Mouse (Mus musculus) forebrain, postnatal 0 days (tissue): ENCODE data around the gene Rec114. TPM values are rescaled to one million over a fixed set of nuclear protein-coding genes. Genes with fewer than 3 reads are reported as not detected.

Source experiments
- ATAC-seq: fragments of 200-750 bp; cut with Nextera tagmentation; 2 replicates; pipeline ENCODE4 v1.8.0; 2017; ENCODE audit warnings: mild to moderate bottlenecking, moderate library complexity
- DNase-seq: peaks from one replicate; pipeline ENCODE4 v3.0.0-alpha.2; 2015
- H3K27ac ChIP-seq: fragments of 300-500 bp; sonication (generic); 2 replicates; pipeline ENCODE4 v1.5.1; 2014; ENCODE audit warnings: low read depth, mild to moderate bottlenecking, antibody characterized with exemption, low read length, moderate library complexity, mixed read lengths
- H3K27me3 ChIP-seq: fragments of 300-500 bp; sonication (generic); 2 replicates; pipeline ENCODE4 v1.6.1; 2014; ENCODE audit warnings: mild to moderate bottlenecking, low read length, mixed read lengths; ENCODE audit not compliant: insufficient read depth
- H3K36me3 ChIP-seq: fragments of 300-500 bp; sonication (generic); 2 replicates; pipeline ENCODE4 v1.6.1; 2014; ENCODE audit warnings: mild to moderate bottlenecking, moderate library complexity; ENCODE audit not compliant: insufficient read depth
- H3K4me1 ChIP-seq: fragments of 300-500 bp; sonication (generic); 2 replicates; pipeline ENCODE4 v1.6.1; 2014; ENCODE audit warnings: antibody characterized with exemption; ENCODE audit not compliant: insufficient read depth
- H3K4me2 ChIP-seq: fragments of 300-500 bp; sonication (generic); 2 replicates; pipeline ENCODE4 v1.6.1; 2014; ENCODE audit warnings: low read depth, mild to moderate bottlenecking, moderate library complexity
- H3K4me3 ChIP-seq: fragments of 300-500 bp; sonication (generic); 2 replicates; pipeline ENCODE4 v1.5.1; 2014; ENCODE audit warnings: low read depth, low read length, mixed read lengths
- H3K9ac ChIP-seq: fragments of 300-500 bp; sonication (generic); 2 replicates; pipeline ENCODE4 v1.6.1; 2014; ENCODE audit warnings: mild to moderate bottlenecking
- H3K9me3 ChIP-seq: fragments of 300-500 bp; sonication (generic); 2 replicates; pipeline ENCODE4 v1.6.1; 2016; ENCODE audit warnings: low read length
- CTCF ChIP-seq: sonication (generic); IDR thresholded peaks from 2 replicates; pipeline ENCODE4 v1.5.1; 2016; ENCODE audit warnings: antibody characterized with exemption, control low read depth, low read depth
- WGBS: fragments of 180-500 bp; shearing (Covaris S2); extraction: QIAGEN DNeasy Blood & Tissue Kit; methylation state at CpG from one replicate; pipeline ENCODE4 v1.1.7; 2014; 5-methylcytosine and 5-hydroxymethylcytosine counted together
- polyA plus RNA-seq: library from polyadenylated mRNA; unstranded; fragments of >200 nt; fragmentation: Nextera tagmentation; extraction: Ambion mirVana; gene quantifications from 2 replicates; pipeline ENCODE4 v1.2.1, GENCODE M21; 2015
- total RNA-seq: library from RNA; depleted of rRNA; stranded (reverse); fragments of >200 nt; gene quantifications from 2 replicates; pipeline ENCODE4 v1.2.3, GENCODE M21; 2014

Gene Rec114
- total and polyA plus RNA-seq, 2 experiments from 2014 or later, result 0.29 to 0.94 TPM

GRCm38 (mm10) chr9:58742692-58743091 lies 1.1 kb downstream of the Rec114 start:
- no peak for TF ChIP-seq CTCF
- 92% methylated on average over 2 of the region's 2 CpGs for WGBS
- H3K9ac ChIP-seq, result no peak overlapping the region
- no peaks in the 10 kb centered on the region for H3K9me3 ChIP-seq
- H3K27ac ChIP-seq, result no peak overlapping the region
- no peaks in the 10 kb centered on the region for H3K4me1 ChIP-seq
- H3K4me3 ChIP-seq, result no peak overlapping the region
- H3K4me2 ChIP-seq, result no peak overlapping the region
- ATAC-seq (no peak), DNase-seq (no peak)
- no peaks in the 10 kb centered on the region for H3K36me3 ChIP-seq
- no peaks in the 10 kb centered on the region for H3K27me3 ChIP-seq

- whole genome bisulfite sequencing, result 88% methylated on average over 20 of the region's 20 CpGs
- ATAC-seq (no peak), DNase-seq (no peak)
- Histone ChIP-seq H3K9me3 (no peaks in the 10 kb centered on the region), H3K4me2 (no peak overlapping the region), H3K27me3 (no peaks in the 10 kb centered on the region), H3K4me1 (no peaks in the 10 kb centered on the region), H3K9ac (no peak overlapping the region), H3K27ac (no peak overlapping the region), H3K4me3 (no peak overlapping the region), H3K36me3 (no peaks in the 10 kb centered on the region)
- TF ChIP-seq CTCF, result no peak
Measured at GRCm38 (mm10) chr9:58741369-58741768, 2.4 kb downstream of the Rec114 start.

DNA sequence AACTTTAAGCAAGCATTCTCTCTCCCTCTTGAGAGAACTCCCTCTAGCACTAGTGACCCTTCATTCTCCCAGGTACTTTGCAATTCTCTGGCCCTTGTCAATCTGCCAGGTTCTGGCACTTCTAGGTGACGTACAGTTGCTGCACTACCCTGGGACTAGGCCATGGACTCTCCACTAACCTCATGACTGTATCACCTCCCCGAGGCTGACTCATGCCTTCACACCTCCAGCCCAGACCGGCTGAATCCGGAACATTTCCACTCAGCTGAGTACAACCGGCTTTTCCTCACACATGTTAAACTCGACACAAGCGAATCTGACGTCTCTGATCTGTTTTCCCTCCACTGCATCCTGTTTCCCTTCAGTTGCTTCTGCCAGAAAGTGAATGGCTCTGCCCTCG lies 4.0 kb downstream of the Rec114 start:
- DNase-seq, result no peak
- no peaks in the 10 kb centered on the region for H3K27me3 ChIP-seq
- no peaks in the 10 kb centered on the region for H3K36me3 ChIP-seq
- H3K4me1 ChIP-seq, result no peaks in the 10 kb centered on the region
- no peaks in the 10 kb centered on the region for H3K9me3 ChIP-seq
- 83% methylated on average over 9 of the region's 9 CpGs for WGBS
- no peak overlapping the region for H3K4me2 ChIP-seq
- no peak for ATAC-seq
- H3K4me3 ChIP-seq, result no peak overlapping the region
- H3K9ac ChIP-seq, result no peak overlapping the region
- TF ChIP-seq CTCF, result no peak
- H3K27ac ChIP-seq, result no peak overlapping the region

DNA sequence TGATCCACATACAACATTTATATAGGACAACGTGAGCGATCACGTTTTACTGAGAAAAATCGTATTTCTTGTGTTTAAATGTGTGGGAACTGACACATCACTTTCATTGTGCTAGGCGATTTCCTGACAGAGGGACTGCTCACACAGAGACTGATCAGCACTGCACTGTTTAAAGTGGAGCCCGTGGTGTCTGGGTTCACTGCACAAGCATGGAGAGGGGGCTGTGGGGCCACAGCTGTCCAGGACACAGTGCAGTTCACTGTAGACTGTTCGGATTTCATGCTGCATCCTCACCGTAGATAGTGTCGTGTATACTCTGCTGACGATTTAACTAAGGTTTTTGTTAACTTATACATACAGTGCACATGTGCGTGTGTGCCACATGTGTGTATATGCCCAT lies 20.6 kb downstream of the Rec114 start:
- no peak overlapping the region for H3K4me2 ChIP-seq
- H3K9me3 ChIP-seq, result no peaks in the 10 kb centered on the region
- H3K27me3 ChIP-seq, result no peaks in the 10 kb centered on the region
- ATAC-seq, result no peak
- H3K9ac ChIP-seq, result no peak overlapping the region
- H3K4me1 ChIP-seq, result no peaks in the 10 kb centered on the region
- WGBS, result 88% methylated on average over 11 of the region's 11 CpGs
- no peak overlapping the region for H3K4me3 ChIP-seq
- H3K36me3 ChIP-seq, result no peaks in the 10 kb centered on the region
- TF ChIP-seq CTCF, result no peak
- no peak for DNase-seq
- no peak overlapping the region for H3K27ac ChIP-seq

DNA sequence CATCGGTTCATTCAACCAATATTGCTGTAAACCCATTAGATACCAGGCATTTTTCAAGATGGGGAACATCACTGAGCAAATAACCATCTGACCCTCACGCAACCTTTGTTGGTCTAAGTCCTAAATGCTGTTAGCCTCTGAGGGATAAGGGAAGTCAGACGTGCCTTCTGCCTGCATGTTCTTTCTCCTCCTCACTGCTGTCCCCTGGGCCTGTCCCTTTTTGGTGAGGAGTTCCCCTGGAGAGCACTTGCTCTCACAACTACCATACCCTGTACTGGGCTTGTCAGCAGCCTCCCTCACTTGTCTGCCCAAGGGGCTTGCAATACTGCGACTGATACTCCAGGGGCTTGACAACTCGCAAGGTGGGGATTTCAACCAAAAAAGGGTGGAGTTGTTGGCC lies 21.6 kb downstream of the Rec114 start:
- Histone ChIP-seq H3K4me3 (no peak overlapping the region), H3K4me1 (no peaks in the 10 kb centered on the region), H3K9me3 (no peaks in the 10 kb centered on the region), H3K4me2 (no peak overlapping the region), H3K27me3 (no peaks in the 10 kb centered on the region), H3K36me3 (no peaks in the 10 kb centered on the region), H3K9ac (no peak overlapping the region), H3K27ac (no peak overlapping the region)
- DNase-seq (no peak), ATAC-seq (no peak)
- 81% methylated on average over 5 of the region's 5 CpGs for WGBS
- no peak for TF ChIP-seq CTCF

DNA sequence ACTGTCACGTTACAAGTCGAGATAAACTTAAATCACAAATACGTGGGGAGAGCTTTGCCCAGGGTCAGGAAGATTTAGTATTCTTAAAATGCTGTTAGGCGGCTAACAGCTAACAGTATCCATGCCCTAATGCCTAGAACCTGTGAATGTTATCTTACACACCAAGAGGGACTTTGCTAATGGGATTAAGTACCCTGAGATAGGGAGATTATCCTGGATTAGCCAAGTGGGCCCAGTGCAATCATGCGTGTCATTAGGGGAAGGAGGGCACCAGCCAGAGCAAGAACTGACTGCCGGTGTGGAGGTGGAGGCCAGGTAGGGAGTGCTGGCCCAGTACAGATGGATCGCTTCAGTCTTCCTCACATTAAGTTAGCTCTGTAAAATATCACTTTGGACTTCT lies 22.7 kb downstream of the Rec114 start:
- H3K9ac ChIP-seq, result no peak overlapping the region
- DNase-seq, result no peak
- 52% methylated on average over 7 of the region's 7 CpGs for WGBS

GRCm38 (mm10) chr9:58720167-58720566 lies 23.6 kb downstream of the Rec114 start:
- TF ChIP-seq CTCF, result no peak
- WGBS, result 69% methylated on average over 4 of the region's 4 CpGs
- no peak for ATAC-seq

More for the DNA sequence above, 22.7 kb downstream of the Rec114 start:
- H3K27ac ChIP-seq, result no peak overlapping the region
- no peaks in the 10 kb centered on the region for H3K9me3 ChIP-seq
- H3K36me3 ChIP-seq, result no peaks in the 10 kb centered on the region
- no peak overlapping the region for H3K4me2 ChIP-seq
- no peaks in the 10 kb centered on the region for H3K4me1 ChIP-seq
- no peak for ATAC-seq
- TF ChIP-seq CTCF, result no peak
- H3K27me3 ChIP-seq, result no peaks in the 10 kb centered on the region
- H3K4me3 ChIP-seq, result no peak overlapping the region

GRCm38 (mm10) chr9:58719471-58719870 lies 24.3 kb downstream of the Rec114 start:
- ATAC-seq (no peak), DNase-seq (no peak)
- H3K4me1 ChIP-seq, result no peaks in the 10 kb centered on the region
- H3K9me3 ChIP-seq, result no peaks in the 10 kb centered on the region
- H3K27ac ChIP-seq, result no peak overlapping the region
- no peak overlapping the region for H3K9ac ChIP-seq
- H3K4me2 ChIP-seq, result no peak overlapping the region
- 33% methylated on average over 5 of the region's 5 CpGs for WGBS
- H3K4me3 ChIP-seq, result no peak overlapping the region
- TF ChIP-seq CTCF, result no peak
- H3K36me3 ChIP-seq, result no peaks in the 10 kb centered on the region
- H3K27me3 ChIP-seq, result no peaks in the 10 kb centered on the region

More at GRCm38 (mm10) chr9:58720167-58720566, 23.6 kb downstream of the Rec114 start:
- Histone ChIP-seq H3K4me2 (no peak overlapping the region), H3K9me3 (no peaks in the 10 kb centered on the region), H3K27ac (no peak overlapping the region), H3K4me3 (no peak overlapping the region), H3K4me1 (no peaks in the 10 kb centered on the region), H3K36me3 (no peaks in the 10 kb centered on the region), H3K9ac (no peak overlapping the region), H3K27me3 (no peaks in the 10 kb centered on the region)
- no peak for DNase-seq
